Mouse (Mus musculus) liver, embryonic 12.5 days (tissue): ENCODE measurements around the gene Wap. TPM values are rescaled to one million over a fixed set of nuclear protein-coding genes. Genes with fewer than 3 reads are reported as not detected.

Source experiments
- ATAC-seq: fragments of 200-750 bp; cut with Nextera tagmentation; 2 replicates; pipeline ENCODE4 v1.8.0; 2017; ENCODE audit warnings: moderate number of reproducible peaks, mild to moderate bottlenecking, moderate library complexity
- H3K27ac ChIP-seq: fragments of 300-500 bp; sonication (generic); 2 replicates; pipeline ENCODE4 v1.5.1; 2016; ENCODE audit warnings: mild to moderate bottlenecking
- H3K27me3 ChIP-seq: fragments of 300-500 bp; sonication (generic); replicated peaks from 2 replicates; pipeline ENCODE4 v1.6.1; 2016; ENCODE audit warnings: mild to moderate bottlenecking, moderate library complexity
- H3K36me3 ChIP-seq: fragments of 300-500 bp; sonication (generic); 2 replicates; pipeline ENCODE4 v1.6.1; 2016; ENCODE audit warnings: mild to moderate bottlenecking, moderate library complexity
- H3K4me1 ChIP-seq: fragments of 300-500 bp; sonication (generic); 2 replicates; pipeline ENCODE4 v1.6.1; 2016
- H3K4me2 ChIP-seq: fragments of 300-500 bp; sonication (generic); 2 replicates; pipeline ENCODE4 v1.6.1; 2016; ENCODE audit warnings: mild to moderate bottlenecking, moderate library complexity
- H3K4me3 ChIP-seq: fragments of 300-500 bp; sonication (generic); 2 replicates; pipeline ENCODE4 v1.5.1; 2016; ENCODE audit warnings: mild to moderate bottlenecking, moderate library complexity
- H3K9ac ChIP-seq: fragments of 300-500 bp; sonication (generic); 2 replicates; pipeline ENCODE4 v1.6.1; 2016; ENCODE audit warnings: mild to moderate bottlenecking, moderate library complexity
- H3K9me3 ChIP-seq: fragments of 300-500 bp; sonication (generic); replicated peaks from 2 replicates; pipeline ENCODE4 v1.6.1; 2016; ENCODE audit warnings: mild to moderate bottlenecking, moderate library complexity
- WGBS: fragments of 180-500 bp; shearing (Covaris S2); methylation state at CpG from one replicate; pipeline ENCODE4 v1.1.7; 2016; ENCODE audit not compliant: insufficient replicate concordance; 5-methylcytosine and 5-hydroxymethylcytosine counted together
- polyA plus RNA-seq: library from polyadenylated mRNA; unstranded; fragments of >200 nt; fragmentation: Nextera tagmentation; extraction: Ambion mirVana; gene quantifications from 2 replicates; pipeline ENCODE4 v1.2.1, GENCODE M21; 2016

Gene Wap
- polyA plus RNA-seq, 1 experiment from 2014 or later: not detected

DNA sequence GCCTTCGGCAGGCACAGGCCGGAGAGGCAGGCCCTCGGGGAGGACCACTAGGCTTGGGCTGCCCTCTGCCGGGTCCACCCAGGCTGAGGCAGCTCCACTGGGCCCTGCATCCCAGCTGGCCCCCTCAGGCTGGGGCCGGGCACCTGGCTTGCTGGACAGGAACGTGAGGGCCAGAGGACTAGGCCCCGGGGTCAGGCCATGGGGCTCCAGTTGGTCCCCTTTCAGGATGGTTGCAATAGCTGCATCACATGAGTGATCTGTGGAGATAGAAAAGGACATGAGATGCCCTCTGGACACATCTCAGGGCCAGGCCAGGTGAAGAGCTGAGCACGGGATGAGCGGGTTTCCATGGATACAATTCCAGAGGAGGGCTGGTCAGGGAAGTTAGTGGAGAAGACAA is 35.8 kb downstream of the Wap start:
- Histone ChIP-seq H3K9ac (no peak overlapping the region), H3K4me3 (no peak overlapping the region), H3K4me2 (no peak overlapping the region), H3K9me3 (no peaks in the 10 kb centered on the region), H3K27ac (no peak overlapping the region), H3K4me1 (peaks cover 63% of the 10 kb centered on the region), H3K27me3 (peaks cover 58% of the 10 kb centered on the region), H3K36me3 (peaks cover 14% of the 10 kb centered on the region)
- WGBS: 81% methylated on average over 9 of the region's 9 CpGs
- ATAC-seq: no peak

DNA sequence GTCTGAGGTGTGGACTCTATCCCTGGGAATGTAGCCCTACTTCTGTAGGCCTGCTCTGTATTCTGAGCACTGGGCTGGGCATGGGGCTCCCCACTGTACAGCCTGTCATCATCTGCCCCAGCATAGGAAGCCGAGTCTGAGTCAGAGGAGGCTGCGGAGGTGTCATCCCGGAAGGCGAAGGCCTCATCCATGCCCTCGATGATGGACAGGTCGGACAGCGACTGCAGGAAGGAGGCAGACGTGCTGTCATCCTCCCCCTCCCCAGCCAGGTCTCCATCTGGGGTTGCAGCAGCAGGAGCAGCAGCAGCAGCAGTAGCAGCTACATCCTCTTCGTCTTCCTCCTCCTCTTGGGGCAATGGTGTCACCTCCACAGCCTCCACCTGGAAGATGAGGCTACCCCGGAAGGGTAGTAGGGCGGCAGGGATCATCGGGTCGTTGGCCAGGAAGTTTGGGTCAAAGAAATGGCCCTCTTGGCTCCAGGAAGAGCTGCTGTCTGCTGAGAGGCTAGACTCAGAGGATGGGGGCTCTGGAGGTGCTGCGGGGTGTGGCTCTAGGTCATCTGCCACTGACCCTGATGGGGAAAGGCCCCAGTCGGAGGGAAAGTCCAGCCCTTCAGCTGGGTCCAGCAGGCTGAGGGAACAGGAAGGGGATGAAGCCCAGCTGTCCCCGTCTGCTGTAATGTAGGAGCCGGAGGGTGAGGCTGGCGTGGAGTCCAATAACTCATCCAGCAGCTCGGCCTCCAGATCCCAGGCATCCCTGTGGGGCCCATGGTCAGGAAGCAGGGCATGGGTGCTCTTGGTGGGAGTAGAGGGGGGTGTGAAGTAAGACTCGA is 36.6 kb downstream of the Wap start:
- no peak for ATAC-seq
- peaks cover 51% of the 10 kb centered on the region for H3K27me3 ChIP-seq

DNA sequence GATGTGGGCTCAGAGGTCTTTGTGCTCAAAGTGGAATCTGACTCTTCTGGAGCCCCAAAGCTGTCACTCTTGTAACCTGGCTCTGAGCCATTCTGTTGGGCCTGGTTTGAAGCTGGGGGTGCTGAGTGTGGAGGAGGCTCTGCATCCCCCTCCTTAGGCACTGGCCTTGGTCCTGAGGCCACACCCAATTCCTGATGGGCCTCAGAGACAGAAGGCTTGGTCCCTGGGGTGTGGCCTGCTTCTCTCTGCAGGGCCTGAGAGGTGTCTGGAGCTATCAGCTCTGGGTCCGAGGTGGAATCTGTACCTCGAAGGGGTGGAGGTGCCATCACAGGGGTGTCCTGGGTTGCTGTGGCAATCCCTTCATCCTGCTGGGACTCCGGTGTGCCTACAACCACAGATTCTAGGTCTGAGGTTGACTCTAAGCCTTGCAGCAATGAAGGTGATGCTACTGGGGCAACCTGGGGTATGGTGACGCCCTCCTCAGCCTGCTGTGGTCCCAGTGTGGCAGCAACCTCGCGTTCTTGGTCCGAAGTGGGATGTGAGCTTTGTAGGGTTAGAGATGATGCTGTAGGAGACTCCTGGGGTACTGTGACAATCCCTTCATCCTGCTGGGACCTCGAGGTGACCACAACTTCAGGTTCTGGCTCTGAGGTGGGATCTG is 38.0 kb downstream of the Wap start:
- Histone ChIP-seq H3K4me1 (peaks cover 76% of the 10 kb centered on the region), H3K36me3 (peaks cover 36% of the 10 kb centered on the region), H3K4me2 (peak overlapping the region; percentile 63), H3K27ac (peak overlapping the region; percentile 96), H3K4me3 (peak overlapping the region; percentile 38), H3K9ac (peak overlapping the region; percentile 40), H3K9me3 (no peaks in the 10 kb centered on the region), H3K27me3 (peaks cover 37% of the 10 kb centered on the region)
- WGBS: 72% methylated on average over 8 of the region's 8 CpGs
- peak; percentile 43 for ATAC-seq

More for the DNA sequence above, 36.6 kb downstream of the Wap start:
- no peaks in the 10 kb centered on the region for H3K9me3 ChIP-seq
- peaks cover 71% of the 10 kb centered on the region for H3K4me1 ChIP-seq
- H3K36me3 ChIP-seq: peaks cover 22% of the 10 kb centered on the region
- no peak overlapping the region for H3K4me2 ChIP-seq
- no peak overlapping the region for H3K4me3 ChIP-seq
- H3K27ac ChIP-seq: no peak overlapping the region
- WGBS: 62% methylated on average over 20 of the region's 20 CpGs
- no peak overlapping the region for H3K9ac ChIP-seq

DNA sequence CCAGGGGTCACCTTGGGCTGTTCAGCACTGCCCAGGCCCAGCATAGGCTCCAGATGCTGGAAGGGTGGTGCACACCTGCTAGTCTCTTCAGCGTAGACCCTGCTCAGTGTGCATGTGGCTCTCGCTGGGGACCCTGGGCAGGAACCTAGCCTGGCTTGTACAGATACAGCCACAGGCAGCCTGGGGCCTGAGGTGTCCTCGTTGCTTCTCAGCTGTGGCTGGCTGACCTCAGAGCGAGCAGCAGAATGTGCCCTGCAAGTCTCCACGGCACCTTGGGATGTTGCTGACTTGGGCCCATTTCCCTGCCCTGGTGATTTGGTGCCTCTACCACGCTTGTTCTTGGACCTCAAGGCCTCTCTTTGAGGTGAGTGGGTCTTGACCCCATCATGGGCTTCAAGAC is 38.6 kb downstream of the Wap start:
- Histone ChIP-seq H3K4me3 (peak overlapping the region; percentile 38), H3K27ac (peak overlapping the region; percentile 96), H3K27me3 (peaks cover 31% of the 10 kb centered on the region), H3K36me3 (peaks cover 42% of the 10 kb centered on the region), H3K4me2 (peak overlapping the region; percentile 63), H3K9me3 (no peaks in the 10 kb centered on the region), H3K4me1 (peaks cover 76% of the 10 kb centered on the region), H3K9ac (peak overlapping the region; percentile 40)
- WGBS: 67% methylated on average over 6 of the region's 6 CpGs
- no peak for ATAC-seq

DNA sequence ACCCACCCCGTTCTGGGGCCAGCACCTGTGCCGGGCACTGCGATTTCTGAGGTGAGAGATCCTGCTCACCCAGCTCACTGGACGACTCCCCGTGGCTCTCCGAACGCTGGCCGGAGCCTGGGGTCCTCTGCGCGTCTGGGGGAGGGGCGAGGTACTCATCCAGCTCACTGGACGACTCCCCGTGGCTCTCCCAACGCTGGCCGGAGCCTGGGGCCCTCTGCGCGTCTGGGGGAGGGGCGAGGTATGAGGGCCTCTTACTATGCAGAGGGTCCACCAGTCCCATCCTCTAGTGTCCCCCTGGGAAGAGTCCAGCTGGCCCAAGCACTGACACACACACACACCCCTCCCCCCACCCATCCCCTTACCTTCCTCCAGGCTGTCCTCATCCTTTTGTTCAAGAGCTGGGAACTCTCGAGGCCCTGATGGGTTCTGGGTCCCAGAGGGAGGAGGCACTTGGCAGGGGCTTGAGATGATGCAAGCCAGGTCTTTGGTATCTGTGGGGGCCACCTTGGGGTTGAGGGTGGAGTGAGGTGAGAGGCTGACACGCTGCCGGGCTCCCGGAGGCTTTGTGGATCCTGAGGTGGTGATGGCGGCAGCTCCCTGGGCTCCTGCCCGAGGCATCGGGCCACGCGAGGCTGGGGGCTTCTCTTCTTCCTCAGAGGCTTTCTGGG is 39.3 kb downstream of the Wap start:
- 40% methylated on average over 27 of the region's 27 CpGs for WGBS
- H3K9ac ChIP-seq: peak overlapping the region; percentile 40
- H3K36me3 ChIP-seq: peaks cover 49% of the 10 kb centered on the region
- no peaks in the 10 kb centered on the region for H3K9me3 ChIP-seq
- H3K4me3 ChIP-seq: peak overlapping the region; percentile 38
- ATAC-seq: peak; percentile 55
- peaks cover 24% of the 10 kb centered on the region for H3K27me3 ChIP-seq
- H3K4me2 ChIP-seq: peak overlapping the region; percentile 63
- H3K4me1 ChIP-seq: peaks cover 76% of the 10 kb centered on the region
- peak overlapping the region; percentile 96 for H3K27ac ChIP-seq

DNA sequence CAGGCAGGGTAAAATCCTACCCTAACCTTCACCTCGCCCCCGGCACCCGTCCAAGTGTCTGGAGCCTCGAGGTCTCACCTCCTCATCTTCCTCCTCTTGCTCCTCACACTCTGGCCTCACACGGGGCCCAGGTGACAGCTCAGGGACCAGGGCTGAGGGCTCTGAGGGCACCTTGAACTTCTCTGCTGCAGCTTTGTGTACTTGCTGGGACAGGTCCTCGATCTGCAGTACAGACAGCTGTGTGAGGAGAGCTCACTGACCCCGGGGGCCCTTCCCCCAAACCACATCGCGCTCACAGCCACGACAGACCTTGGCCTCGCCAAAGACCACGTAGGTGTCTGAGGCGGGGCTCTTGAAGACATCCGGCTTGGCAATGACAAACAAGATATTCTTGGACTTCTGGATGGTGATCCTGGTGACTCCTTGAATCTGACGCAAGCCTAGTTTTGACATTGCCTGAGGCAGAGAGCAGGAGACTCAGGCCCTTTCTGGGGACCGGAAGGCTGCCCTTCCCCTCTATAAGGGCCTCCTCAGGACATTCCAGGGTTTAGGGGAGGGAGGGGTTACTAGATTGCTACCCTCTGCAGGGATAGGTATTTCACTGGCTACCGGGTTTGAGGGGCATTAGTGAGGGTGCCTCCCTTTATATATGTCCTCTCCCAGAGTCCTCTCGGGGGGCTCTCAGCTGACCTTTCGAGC is 40.1 kb downstream of the Wap start:
- H3K9ac ChIP-seq: peak overlapping the region; percentile 40
- peaks cover 79% of the 10 kb centered on the region for H3K4me1 ChIP-seq
- peak overlapping the region; percentile 63 for H3K4me2 ChIP-seq
- no peaks in the 10 kb centered on the region for H3K9me3 ChIP-seq
- H3K27me3 ChIP-seq: peaks cover 16% of the 10 kb centered on the region
- no peak for ATAC-seq
- peak overlapping the region; percentile 96 for H3K27ac ChIP-seq
- peaks cover 57% of the 10 kb centered on the region for H3K36me3 ChIP-seq
- H3K4me3 ChIP-seq: peak overlapping the region; percentile 38
- WGBS: 66% methylated on average over 19 of the region's 19 CpGs

DNA sequence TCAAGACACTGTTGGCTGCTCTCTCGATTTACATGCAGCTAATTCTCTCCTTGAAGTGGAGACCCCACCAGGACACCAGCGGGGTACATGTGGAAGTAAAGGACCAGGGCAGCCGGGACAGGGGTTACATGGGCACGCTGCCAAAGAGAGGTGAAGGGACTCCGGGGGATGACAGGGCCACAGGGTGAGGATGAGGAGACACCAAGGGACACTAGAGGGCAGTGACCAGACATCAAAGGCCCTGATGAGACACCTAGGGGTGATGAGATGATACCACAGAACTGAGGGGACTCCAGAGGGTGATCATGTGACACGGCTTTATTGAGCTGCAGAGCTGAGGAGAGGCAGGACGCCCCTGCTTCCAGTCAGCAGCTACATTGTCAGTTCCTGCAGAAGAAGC is 40.9 kb downstream of the Wap start:
- Histone ChIP-seq H3K4me3 (0 out of 2 replicates have a peak overlapping the region, but pooled peaks have one; percentile 38), H3K4me2 (no peak overlapping the region), H3K9ac (0 out of 2 replicates have a peak overlapping the region, but pooled peaks have one; percentile 12), H3K4me1 (peaks cover 87% of the 10 kb centered on the region), H3K27me3 (peaks cover 8% of the 10 kb centered on the region), H3K9me3 (no peaks in the 10 kb centered on the region), H3K36me3 (peaks cover 65% of the 10 kb centered on the region), H3K27ac (peak overlapping the region; percentile 96)
- WGBS: 79% methylated on average over 7 of the region's 7 CpGs
- no peak for ATAC-seq

DNA sequence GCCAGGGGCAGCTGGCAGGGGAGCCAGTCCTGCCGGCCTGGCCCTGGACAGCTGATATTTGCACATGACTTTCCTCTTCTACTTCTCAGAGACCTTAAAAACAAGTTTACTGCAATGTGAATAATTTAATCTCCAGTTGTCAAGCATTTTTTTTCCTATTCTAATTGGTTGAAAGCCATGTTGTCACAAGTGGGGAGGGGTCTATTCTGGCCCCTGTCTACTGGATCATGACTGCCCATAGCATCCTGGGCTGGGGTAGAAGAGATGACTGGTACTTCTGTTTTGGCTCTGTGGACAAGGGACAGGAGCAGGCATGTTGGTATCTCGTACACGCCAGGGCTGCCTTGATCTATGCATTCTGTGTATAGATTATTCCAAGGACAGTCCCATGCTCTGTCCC is 41.8 kb downstream of the Wap start:
- Histone ChIP-seq H3K9ac (no peak overlapping the region), H3K4me2 (no peak overlapping the region), H3K36me3 (peaks cover 74% of the 10 kb centered on the region), H3K27me3 (no peaks in the 10 kb centered on the region), H3K4me3 (no peak overlapping the region), H3K9me3 (no peaks in the 10 kb centered on the region), H3K27ac (peak overlapping the region; percentile 96), H3K4me1 (peaks cover 96% of the 10 kb centered on the region)
- 84% methylated on average over 3 of the region's 3 CpGs for WGBS
- ATAC-seq: no peak

DNA sequence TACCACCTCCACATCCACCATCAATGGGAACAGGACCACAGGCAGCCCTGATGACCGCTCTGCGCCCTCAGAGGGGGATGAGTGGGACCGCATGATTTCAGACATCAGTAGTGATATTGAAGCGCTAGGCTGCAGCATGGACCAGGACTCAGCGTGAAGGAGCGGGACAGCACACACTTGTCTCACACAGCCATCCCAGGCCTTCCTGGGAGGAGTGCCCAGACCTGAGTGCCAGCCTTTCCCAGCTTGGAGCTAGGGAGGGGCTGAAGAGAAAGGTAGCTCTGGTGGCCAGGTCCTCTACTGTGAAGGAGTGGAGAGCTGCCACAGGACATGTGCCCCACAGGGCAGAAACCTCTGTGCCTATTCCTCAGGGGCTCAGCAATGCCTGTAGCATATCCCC is 42.2 kb downstream of the Wap start:
- peaks cover 79% of the 10 kb centered on the region for H3K36me3 ChIP-seq
- H3K27ac ChIP-seq: peak overlapping the region; percentile 96
- peaks cover 99% of the 10 kb centered on the region for H3K4me1 ChIP-seq
- 90% methylated on average over 6 of the region's 6 CpGs for WGBS
- H3K27me3 ChIP-seq: no peaks in the 10 kb centered on the region
- no peak overlapping the region for H3K4me3 ChIP-seq
- no peak for ATAC-seq
- no peak overlapping the region for H3K4me2 ChIP-seq
- no peaks in the 10 kb centered on the region for H3K9me3 ChIP-seq
- no peak overlapping the region for H3K9ac ChIP-seq

DNA sequence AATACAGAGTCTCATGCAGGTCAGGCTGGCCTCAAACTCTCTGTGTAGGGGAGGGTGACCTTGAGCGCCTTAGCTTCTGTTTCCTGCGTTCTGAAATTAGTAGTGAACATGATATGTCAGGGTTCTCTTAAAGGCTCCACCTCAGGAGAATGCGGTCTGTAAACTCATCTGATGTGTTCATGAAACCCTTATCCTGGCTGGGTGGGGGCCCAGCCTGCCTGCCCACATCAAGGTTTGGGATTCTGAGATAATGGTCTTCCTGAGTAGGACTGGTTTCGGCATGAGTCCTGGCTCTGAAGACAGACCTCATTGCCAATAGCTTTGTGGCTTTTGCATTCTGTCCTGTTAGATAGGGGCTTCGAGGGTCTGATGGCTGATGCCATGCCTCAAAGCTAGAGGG is 43.1 kb downstream of the Wap start:
- peak; percentile 68 for ATAC-seq
- Histone ChIP-seq H3K27me3 (no peaks in the 10 kb centered on the region), H3K27ac (peak overlapping the region; percentile 96), H3K4me2 (peak overlapping the region; percentile 56), H3K36me3 (peaks cover 87% of the 10 kb centered on the region), H3K9ac (peak overlapping the region; percentile 55), H3K4me3 (0 out of 2 replicates have a peak overlapping the region, but pooled peaks have one; percentile 8), H3K4me1 (peaks cover 99% of the 10 kb centered on the region), H3K9me3 (no peaks in the 10 kb centered on the region)
- 27% methylated on average over 5 of the region's 5 CpGs for WGBS

DNA sequence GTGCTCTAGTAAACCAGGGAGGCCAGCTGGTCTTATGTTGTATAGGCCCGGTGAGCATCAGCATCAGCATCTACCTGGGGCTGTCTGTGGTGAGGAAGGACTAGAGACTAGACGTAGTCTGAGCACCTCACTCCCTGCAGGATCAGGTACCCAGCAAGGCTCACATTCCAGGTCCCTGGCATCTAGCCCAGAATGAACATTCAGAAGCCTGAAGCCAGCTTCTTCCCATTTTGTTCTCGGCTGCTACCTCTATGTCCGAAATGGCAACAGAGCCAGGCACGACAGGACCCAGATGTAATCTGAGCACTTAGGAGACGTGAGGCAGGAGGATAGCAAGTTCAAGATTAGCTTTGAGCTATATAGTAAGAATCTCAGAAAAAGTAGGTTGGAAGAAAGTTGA is 43.6 kb downstream of the Wap start:
- Histone ChIP-seq H3K9ac (peak overlapping the region; percentile 55), H3K4me2 (peak overlapping the region; percentile 56), H3K9me3 (no peaks in the 10 kb centered on the region), H3K36me3 (peaks cover 92% of the 10 kb centered on the region), H3K4me1 (peaks cover 99% of the 10 kb centered on the region), H3K27ac (peak overlapping the region; percentile 96), H3K4me3 (0 out of 2 replicates have a peak overlapping the region, but pooled peaks have one; percentile 8), H3K27me3 (no peaks in the 10 kb centered on the region)
- ATAC-seq: no peak
- WGBS: 69% methylated on average over 6 of the region's 6 CpGs
